Mouse (Mus musculus): Measurements from ENCODE around the gene Fgf7. TPM values are rescaled to one million over a fixed set of nuclear protein-coding genes. Genes with fewer than 3 reads are reported as not detected.

Gene Fgf7
- polyA plus RNA-seq, 1 experiment: not detected

- H3K27me3 ChIP-seq (replicated peaks): peaks cover 6% of the 10 kb centered on the region
- no peaks in the 10 kb centered on the region for H3K9me3 ChIP-seq
These were observed 734 bp downstream of the Fgf7 start for GRCm38 (mm10) chr2:126035013-126035770.

DNA sequence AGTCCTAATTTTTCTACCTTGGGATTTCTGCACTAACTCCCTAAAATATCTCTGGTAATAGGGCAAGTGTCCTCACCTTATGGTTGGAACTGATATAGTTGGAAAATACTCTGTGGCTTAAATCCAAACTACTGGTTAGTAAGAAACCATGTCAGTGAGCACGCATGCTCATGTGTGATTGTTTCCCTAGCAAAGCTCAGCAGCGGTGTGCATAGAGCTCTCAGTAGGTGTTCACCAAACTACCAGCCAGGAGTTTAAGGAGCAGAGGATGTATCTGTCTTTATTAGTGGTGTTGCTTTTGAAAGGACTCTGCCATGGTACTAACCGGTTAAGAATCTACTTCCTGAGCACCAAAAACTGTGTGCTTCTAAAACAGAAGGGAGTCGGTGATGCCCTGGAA is 1.7 kb downstream of the Fgf7 start:
- Histone ChIP-seq H3K4me3 (replicated peaks) (no peak overlapping the region), H3K36me3 (replicated peaks; ENCODE audit: low read length) (no peaks in the 10 kb centered on the region), H3K27me3 (replicated peaks) (peaks cover 8% of the 10 kb centered on the region), H3K9me3 (no peaks in the 10 kb centered on the region), H3K4me1 (peaks cover 35% of the 10 kb centered on the region)
- TF ChIP-seq FLI1 (IDR thresholded peaks at IDR 0.05; ENCODE audit: low read length): no peak
- TF ChIP-seq GATA1 (IDR thresholded peaks at IDR 0.05; ENCODE audit: borderline replicate concordance, low read length): no peak

More at GRCm38 (mm10) chr2:126035013-126035770, 734 bp downstream of the Fgf7 start:
- no peak for TF ChIP-seq GATA1 (IDR thresholded peaks at IDR 0.05; ENCODE audit: borderline replicate concordance, low read length)
- H3K4me3 ChIP-seq (replicated peaks): no peak overlapping the region
- peaks cover 43% of the 10 kb centered on the region for H3K4me1 ChIP-seq
- no peaks in the 10 kb centered on the region for H3K36me3 ChIP-seq (replicated peaks; ENCODE audit: low read length)

DNA sequence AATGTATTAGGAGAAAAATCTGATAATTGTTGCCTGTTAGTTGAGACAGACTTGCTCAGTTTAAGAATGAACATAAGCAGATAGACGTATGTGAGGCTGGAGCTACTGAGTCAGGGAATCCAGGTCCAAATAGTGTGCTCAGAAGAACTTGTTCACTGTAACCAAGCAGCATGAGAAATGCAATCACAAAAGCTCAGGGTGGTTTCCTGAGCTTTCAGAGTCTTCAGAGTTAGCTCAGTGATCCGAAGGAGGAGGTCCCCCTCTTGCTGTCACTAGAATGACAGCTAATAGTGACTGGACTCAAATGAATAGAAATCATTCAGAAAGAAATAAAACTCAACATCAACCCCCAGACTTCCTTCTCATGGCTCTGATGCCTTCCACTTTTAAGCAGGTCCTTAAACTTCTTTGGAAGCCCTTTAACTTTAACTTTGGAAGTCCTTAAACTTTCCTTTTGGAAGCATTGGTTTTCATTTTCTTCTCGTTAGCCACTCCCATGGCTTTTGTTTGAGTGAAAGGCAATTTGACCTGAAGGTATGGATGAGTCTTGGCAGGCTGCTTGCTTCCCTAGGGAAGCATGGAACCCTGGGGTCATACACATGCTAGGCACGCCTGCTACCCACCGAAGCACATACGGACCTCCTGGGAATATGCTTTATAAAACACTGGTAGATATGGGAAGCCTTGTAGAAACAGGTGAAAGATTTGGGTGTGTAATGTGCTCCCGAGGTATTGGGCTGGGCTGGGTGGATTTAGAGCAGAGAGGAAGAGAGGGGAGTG is 4.0 kb downstream of the Fgf7 start:
- no peak for TF ChIP-seq FLI1 (IDR thresholded peaks at IDR 0.05; ENCODE audit: low read length)
- TF ChIP-seq GATA1 (IDR thresholded peaks at IDR 0.05; ENCODE audit: borderline replicate concordance, low read length): no peak
- Histone ChIP-seq H3K4me1 (peaks cover 34% of the 10 kb centered on the region), H3K9me3 (no peaks in the 10 kb centered on the region), H3K4me3 (replicated peaks) (no peak overlapping the region), H3K36me3 (replicated peaks; ENCODE audit: low read length) (no peaks in the 10 kb centered on the region), H3K27me3 (replicated peaks) (peaks cover 8% of the 10 kb centered on the region)

DNA sequence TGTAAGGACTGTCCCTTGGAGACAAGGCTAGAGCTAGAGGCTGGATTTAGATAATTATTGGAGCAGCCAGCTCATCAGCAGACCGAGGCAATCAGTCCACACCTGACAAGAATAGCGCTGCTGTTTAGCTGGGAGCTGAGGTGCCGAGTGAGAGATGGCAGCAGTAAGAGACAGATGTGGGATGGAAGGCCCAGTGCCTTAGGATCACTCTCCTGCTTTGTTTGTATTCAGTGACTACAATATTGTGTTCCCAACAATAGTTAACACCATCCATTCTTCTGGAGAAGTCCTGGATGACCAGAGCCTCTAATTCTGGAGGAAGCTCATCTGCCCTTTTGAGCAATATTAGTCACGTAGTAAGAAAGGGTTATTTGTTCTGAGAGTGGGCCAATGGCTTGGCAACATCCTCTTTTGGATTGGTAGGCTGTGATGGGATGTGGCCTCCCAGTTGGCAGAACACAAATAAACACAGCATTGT is 5.0 kb downstream of the Fgf7 start:
- Histone ChIP-seq H3K9me3 (no peaks in the 10 kb centered on the region), H3K4me3 (replicated peaks) (no peak overlapping the region), H3K36me3 (replicated peaks; ENCODE audit: low read length) (no peaks in the 10 kb centered on the region), H3K27me3 (replicated peaks) (peaks cover 8% of the 10 kb centered on the region), H3K4me1 (peaks cover 25% of the 10 kb centered on the region)
- TF ChIP-seq FLI1 (IDR thresholded peaks at IDR 0.05; ENCODE audit: low read length) (no peak), GATA1 (IDR thresholded peaks at IDR 0.05; ENCODE audit: borderline replicate concordance, low read length) (no peak)

GRCm38 (mm10) chr2:126040651-126041050 is 6.2 kb downstream of the Fgf7 start:
- Histone ChIP-seq H3K4me1 (peaks cover 17% of the 10 kb centered on the region), H3K36me3 (replicated peaks; ENCODE audit: low read length) (no peaks in the 10 kb centered on the region), H3K9me3 (no peaks in the 10 kb centered on the region), H3K4me3 (replicated peaks) (no peak overlapping the region), H3K27me3 (replicated peaks) (peaks cover 6% of the 10 kb centered on the region)
- TF ChIP-seq FLI1 (IDR thresholded peaks at IDR 0.05; ENCODE audit: low read length) (no peak), GATA1 (IDR thresholded peaks at IDR 0.05; ENCODE audit: borderline replicate concordance, low read length) (no peak)

DNA sequence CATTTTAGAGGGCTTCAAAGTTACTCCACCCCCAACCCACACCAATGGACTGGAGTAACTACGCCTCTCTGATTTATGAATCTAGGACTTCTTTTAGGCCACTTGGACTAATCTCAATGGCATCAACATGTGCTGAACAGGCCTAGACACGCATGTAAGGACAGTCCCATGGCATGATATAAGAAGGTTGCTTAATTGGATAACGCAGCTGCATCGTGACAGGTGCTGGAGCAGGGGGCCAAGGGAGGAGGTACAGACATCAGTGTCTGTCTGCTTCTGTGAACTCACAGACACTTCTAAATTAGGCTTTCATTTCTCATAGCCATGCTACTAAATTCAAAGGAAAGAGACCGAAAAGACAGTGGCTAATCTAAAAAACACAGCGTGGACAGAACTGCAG is 6.8 kb downstream of the Fgf7 start:
- TF ChIP-seq GATA1 (IDR thresholded peaks at IDR 0.05; ENCODE audit: borderline replicate concordance, low read length) (no peak), FLI1 (IDR thresholded peaks at IDR 0.05; ENCODE audit: low read length) (no peak)
- H3K4me1 ChIP-seq: peaks cover 15% of the 10 kb centered on the region
- H3K36me3 ChIP-seq (replicated peaks; ENCODE audit: low read length): no peaks in the 10 kb centered on the region
- H3K4me3 ChIP-seq (replicated peaks): no peak overlapping the region
- H3K9me3 ChIP-seq: no peaks in the 10 kb centered on the region
- peaks cover 4% of the 10 kb centered on the region for H3K27me3 ChIP-seq (replicated peaks)

- Histone ChIP-seq H3K36me3 (replicated peaks; ENCODE audit: low read length) (no peaks in the 10 kb centered on the region), H3K27me3 (replicated peaks) (peaks cover 4% of the 10 kb centered on the region), H3K4me3 (replicated peaks) (no peak overlapping the region)
These were observed 8.2 kb downstream of the Fgf7 start for GRCm38 (mm10) chr2:126042674-126043073.

DNA sequence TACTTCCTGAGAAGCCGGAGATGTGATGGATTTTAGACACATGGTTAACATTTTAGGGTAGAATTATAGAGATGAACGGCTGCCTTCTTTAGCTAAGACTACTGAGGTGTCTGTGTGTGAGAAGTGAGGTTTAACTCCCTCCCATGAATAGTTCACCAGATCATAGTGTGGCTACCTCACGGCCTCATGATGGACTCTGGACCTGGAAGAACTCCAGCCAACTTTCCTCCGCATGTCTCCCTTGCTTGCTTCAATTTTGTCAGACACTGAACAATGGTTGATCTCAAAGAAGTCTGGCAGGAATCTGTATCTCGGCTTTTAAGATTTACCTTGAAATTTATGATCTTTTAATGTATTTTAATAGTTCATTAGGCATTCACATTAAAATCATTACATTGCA is 11.2 kb downstream of the Fgf7 start:
- Histone ChIP-seq H3K4me1 (peaks cover 18% of the 10 kb centered on the region), H3K27me3 (replicated peaks) (no peaks in the 10 kb centered on the region), H3K4me3 (replicated peaks) (no peak overlapping the region), H3K9me3 (no peaks in the 10 kb centered on the region), H3K36me3 (replicated peaks; ENCODE audit: low read length) (no peaks in the 10 kb centered on the region)
- TF ChIP-seq FLI1 (IDR thresholded peaks at IDR 0.05; ENCODE audit: low read length): no peak
- no peak for TF ChIP-seq GATA1 (IDR thresholded peaks at IDR 0.05; ENCODE audit: borderline replicate concordance, low read length)

More at GRCm38 (mm10) chr2:126042674-126043073, 8.2 kb downstream of the Fgf7 start:
- H3K4me1 ChIP-seq: peaks cover 18% of the 10 kb centered on the region
- no peaks in the 10 kb centered on the region for H3K9me3 ChIP-seq
- TF ChIP-seq FLI1 (IDR thresholded peaks at IDR 0.05; ENCODE audit: low read length): no peak

- Histone ChIP-seq H3K36me3 (replicated peaks; ENCODE audit: low read length) (no peaks in the 10 kb centered on the region), H3K4me3 (replicated peaks) (no peak overlapping the region), H3K4me1 (peaks cover 4% of the 10 kb centered on the region; the same call in 1 of the 2 replicates), H3K9me3 (no peaks in the 10 kb centered on the region), H3K27me3 (replicated peaks) (peaks cover 4% of the 10 kb centered on the region)
- TF ChIP-seq FLI1 (IDR thresholded peaks at IDR 0.05; ENCODE audit: low read length) (no peak), GATA1 (IDR thresholded peaks at IDR 0.05; ENCODE audit: borderline replicate concordance, low read length) (no peak)
These were observed 18.5 kb downstream of the Fgf7 start for GRCm38 (mm10) chr2:126052749-126053557.

Measured in megakaryocyte, embryonic 14.5 days (primary cell).